Mouse (Mus musculus) kidney, postnatal 4 days (tissue): ENCODE data around the gene Retreg3.

Source experiments
- DNase-seq, 2 experiments: peaks; one replicate each; pipeline ENCODE4 v3.0.0; 2021; ENCODE audit warnings: mixed read lengths in 2 of 2

Gene Retreg3

DNA sequence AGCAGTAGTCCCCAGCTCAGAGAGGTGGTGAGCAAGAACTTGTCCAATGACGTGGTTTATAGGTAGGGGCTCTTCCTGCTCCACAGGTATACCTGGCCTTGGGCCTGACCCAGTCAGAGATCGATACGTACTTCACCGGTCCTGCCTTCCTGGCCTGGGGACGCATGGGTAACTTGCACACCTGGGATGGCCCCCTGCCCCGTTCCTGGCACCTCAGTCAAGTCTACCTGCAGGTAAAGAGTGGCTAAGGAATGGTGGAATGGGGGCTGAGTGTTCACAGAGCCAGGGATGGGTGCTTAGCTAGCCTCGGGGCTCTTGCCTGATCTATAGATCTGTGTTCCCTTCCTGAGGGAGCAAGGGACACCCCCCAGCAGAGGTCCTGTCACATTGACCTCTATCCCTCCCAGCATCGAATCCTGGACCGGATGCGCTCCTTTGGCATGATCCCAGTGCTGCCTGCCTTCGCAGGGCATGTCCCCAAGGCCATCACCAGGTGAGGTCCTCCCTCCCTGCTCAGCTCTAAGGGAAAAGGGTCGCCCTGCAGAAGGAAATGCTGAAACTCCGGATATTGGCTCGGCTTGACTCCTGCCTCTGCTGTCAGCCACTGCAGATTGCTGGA, 47.8 kb downstream of the Retreg3 start:
- DNase-seq: no peak

DNA sequence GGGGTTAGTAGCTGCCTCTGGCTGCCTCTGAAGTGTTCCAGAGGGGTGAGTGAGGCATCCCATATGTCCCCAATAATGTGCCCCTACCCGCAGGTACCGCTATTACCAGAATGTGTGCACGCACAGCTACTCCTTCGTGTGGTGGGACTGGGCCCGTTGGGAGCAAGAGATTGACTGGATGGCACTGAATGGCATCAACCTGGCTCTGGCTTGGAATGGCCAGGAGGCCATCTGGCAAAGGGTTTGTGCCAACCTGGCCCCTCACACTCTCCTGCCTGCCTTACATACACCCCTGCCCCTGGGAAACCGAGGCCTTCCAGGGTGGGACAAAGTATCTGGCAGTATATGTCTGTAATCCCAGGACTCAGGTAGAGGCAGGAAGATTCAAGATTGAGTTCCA, 48.7 kb downstream of the Retreg3 start:
- no peak for DNase-seq

DNA sequence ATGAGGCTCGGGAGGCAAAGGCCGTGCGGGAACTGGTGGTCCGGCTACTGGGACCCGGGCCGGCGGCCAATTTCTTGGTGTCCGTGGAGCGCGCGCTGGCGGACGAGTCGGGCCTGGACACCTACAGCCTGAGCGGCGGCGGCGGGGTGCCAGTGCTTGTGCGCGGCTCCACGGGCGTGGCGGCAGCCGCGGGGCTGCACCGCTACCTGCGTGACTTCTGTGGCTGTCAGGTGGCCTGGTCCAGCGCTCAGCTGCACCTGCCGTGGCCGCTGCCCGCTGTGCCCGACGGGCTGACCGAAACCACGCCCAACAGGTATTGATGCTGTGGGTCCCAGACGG, 49.5 kb downstream of the Retreg3 start:
- DNase-seq: no peak

DNA sequence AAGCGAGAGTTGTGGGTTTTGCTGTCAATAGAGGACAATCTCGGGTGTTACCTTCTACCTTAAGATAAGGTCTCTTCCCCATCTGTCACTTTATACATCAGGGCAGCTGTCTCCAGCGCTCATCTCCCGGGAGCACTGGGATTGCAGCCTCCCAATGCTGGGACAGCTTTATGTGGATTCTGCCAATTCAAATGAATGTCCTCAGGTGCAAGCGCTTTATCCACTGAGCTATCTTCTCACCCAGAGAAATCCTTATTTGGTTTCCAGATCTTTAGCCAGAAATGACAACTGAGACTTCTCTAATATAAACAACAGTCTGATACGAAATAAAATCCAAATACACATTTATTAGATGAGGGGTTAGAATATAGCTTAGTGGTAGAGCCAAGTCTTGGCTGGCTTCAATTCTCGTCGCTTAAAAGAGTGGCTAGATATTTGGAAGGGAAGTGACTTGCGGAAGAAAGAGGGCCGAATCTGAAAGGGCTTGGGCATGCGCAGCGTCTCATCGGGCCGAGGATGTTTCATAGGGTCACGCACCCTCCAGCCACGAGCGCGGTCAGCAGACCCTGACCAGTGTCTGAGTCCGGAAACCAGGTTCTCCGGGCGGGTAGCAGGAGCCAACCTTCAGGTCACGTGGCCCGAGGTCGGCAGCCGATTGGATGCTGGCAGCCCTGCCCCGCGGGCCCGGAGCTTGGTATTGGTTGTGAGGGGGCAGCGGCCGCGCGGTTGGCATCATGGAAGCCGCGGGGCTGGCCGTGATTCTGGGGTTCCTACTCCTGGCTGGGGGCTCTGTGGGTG, 50.1 kb downstream of the Retreg3 start, which contains the start of gene Naglu:
Gene Naglu (plus strand): TSS at position 622 of the 798 bp plus-strand sequence.
- peak; percentile 96 to 98 for DNase-seq

DNA sequence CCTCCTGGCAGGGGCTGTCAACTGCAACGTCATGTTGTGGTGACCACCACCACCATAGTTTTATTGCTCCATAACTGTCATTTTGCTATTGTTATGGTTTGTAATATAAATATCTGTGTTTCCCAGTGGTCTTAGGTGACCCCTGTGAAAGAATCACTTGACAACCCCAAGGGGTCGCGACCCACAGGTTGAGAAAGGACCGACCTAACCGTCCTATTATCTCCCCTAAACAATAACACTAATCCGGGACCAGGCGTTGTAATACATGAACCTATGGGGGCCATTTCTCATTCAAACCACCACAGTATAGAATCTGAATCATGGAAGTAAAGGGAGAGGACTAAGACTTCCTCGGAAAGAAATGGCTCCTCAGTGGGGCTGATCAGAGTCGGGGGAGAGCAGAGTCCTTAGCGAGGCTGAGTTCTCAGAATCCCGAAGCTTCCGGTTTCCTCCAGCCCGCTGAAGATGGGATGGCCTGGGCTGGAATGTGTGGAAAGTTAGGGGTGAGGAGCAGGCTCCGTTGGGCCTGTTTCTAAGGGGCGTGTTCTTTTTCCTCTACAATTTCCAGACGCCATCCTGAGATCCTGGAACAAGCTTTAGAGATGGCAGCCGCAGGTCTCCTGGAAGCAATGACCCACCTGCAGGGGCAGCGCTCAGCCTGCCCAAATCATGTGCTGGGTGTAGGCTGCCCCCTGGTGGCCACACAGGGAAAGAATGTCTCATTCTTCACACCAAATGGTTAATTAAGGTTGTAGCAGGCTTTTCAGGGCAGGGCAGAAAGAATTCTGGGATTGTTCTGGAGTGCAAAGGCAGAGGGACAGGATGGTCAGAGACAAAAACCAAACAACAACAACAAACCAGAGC, 52.9 kb downstream of the Retreg3 start:
- peak; percentile 93 to 94 for DNase-seq

DNA sequence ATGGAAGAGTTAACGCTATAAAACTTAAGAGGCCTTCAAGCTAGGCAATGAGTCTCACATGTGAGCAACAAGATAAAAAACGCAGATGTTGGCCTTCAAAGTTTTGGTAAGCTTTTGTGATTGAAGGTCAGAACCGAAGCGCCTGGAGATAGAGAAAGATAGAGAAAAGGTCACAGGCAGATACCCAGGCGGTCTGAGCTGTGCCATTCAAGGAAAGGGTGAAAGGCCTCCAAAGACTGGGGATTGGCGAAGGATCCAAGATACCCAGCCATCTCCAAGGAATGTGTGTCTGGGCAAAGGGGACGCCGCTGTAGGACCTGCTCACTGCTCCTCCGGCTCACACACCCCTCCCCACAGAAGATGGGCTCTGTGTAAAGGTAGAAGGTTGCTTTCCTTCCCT, 54.7 kb downstream of the Retreg3 start:
- DNase-seq: no peak

DNA sequence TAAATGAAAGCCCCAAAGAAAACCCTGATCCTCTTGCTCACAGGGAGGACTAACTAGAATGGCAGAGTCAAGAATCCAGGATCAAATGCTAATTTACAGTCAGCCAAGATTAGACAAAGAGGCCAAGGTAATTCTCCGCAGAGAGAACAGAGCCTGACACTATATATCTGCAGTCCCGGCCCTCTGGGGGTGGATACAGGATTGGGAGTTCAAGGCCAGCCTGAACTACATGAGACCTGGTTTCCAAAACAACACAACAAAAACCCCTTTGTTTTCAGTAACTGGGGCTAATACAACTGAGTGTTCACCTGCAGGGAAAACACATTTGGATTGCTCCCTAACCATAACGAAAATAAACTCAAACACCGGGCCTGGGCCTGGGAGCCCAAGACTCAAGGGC, 55.2 kb downstream of the Retreg3 start:
- DNase-seq: no peak

DNA sequence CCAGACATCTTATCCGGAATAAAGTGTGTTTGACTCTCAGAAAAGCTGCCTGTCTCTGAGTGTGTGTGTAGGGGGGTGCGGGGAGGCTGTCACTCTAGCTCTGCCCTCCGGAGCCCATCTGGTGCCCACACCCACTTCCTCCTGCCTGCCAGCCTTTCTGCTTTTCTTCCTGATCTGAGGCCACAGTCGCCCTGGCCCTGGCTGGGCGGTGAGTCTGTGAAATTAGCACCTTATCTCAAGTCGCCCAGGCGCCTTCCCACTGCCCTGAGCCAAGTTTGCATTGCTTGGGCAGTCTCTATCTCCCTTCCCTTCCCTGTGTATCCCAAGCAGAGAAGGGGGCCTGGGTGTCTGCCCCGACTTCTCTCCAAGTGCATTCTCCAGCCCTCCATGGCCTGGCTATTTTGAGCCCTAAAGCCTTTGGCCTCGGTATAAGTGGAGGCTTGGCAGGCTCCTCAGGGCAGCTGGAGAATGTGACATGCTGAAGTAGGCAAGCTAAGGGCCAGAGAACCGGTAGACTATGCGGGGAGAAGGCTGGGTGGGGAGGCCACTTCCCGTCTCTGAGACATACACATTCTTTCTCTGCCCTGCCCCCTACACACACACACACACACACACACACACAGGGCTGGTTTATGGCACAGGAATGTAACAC, 55.9 kb downstream of the Retreg3 start:
- peak; percentile 67 to 78 for DNase-seq

DNA sequence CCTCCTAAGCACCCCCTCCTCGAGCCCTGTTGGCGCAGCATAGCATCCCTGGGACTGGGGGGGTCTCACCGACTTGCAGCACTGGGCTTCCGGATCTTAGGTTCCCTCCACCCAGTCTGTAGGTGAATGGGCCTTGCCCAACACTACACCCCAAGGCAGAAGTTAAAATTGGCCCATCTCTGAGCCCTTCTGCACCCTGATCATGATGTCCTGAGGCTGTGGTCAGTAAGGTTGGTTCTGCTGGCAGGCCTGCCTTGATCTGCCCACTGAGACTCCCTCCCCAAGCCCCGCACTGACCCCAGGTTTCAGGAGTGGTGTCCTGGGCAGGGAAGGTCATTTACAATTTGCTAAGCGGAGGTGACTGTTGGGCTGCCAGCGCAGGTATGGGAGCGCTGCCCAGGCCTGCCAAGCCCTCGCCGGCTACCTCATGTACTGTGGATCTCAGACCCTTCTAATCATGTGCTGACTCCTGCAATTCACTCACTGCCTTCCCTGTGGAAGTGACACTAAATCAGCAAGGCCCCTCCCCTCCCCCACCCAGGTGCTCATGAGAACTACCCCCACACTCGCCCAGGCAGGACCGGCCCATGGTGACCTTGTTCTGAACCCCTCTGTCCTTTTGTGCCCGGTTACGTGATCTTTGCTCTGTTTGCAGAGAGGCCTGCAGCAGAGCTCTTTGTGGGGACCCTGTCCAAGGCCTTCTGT, 56.6 kb downstream of the Retreg3 start:
- peak in 1 of 2 experiments; percentile 34 for DNase-seq

DNA sequence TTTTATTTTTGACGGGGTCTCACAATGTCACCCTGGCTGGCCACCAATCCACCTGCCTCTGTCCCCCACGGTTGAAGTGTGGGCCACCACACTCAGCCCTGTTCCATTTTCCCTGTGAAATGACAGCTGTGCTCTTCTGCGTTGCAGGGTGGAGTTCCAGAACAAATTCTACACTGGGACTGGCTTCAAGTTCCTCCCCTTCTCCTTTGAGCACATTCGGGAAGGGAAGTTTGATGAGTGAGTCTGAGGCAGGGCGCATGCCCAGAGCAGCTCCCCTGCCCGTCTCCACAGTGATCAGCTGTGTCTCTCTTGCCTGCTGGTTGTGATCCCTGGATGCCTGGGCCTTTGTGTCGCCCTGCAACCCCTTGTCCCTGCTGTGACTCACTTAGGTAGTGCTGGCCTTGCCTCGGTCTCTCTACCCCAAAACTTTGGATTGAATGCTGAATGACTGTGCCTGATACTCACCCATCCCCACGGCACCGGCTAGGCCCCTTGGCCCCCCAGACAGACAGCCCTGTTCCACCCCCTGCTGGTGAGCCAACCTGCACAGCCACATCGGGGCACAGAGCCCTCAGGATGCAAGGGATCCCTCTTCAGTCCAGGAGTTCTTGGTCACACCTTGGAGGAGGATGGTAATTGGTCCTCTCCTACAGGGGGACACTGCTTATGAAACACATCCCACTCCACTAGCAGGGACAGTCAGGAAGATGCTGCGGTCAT, 57.4 kb downstream of the Retreg3 start:
- peak in 1 of 2 experiments; percentile 27 for DNase-seq

DNA sequence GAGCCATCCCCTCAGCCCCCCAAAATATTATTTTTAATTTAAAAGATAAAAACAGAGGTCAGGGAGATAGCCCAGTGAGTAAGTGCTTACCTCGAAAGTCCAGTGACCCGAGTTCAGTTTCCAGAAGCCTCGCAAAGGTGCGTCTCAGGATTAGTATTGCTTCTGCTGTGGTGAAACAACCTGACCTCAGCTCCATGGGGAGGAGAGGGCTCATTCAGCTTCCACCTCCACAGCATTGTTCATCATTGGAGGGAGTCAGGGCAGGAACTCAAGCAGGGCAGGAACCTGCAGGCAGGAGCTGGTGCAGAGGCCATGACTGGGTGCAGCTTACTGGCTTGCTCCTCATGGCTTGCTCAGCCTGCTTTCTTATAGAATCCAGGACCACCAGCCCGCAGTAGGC, 58.6 kb downstream of the Retreg3 start:
- DNase-seq: no peak

DNA sequence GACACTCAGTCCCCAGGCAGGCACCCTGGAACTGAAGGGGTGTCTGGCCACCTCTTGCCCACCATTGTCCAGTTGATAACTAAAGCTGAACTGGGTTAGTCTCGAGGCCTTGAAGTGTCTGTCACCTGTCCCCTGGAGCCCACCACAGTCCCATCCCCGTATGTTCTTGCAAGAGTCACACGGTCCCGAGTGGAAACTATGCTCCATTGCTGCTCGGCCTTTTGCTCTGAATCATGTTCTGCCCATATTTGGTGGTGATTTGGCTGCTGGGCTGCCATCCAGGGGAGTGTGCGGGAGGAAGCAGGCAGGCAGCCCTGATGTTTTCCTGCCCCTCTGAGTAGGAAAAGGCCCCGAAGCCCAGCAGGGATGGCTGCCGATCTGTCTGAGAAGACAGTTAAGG, 59.6 kb downstream of the Retreg3 start:
- peak; percentile 76 to 85 for DNase-seq

DNA sequence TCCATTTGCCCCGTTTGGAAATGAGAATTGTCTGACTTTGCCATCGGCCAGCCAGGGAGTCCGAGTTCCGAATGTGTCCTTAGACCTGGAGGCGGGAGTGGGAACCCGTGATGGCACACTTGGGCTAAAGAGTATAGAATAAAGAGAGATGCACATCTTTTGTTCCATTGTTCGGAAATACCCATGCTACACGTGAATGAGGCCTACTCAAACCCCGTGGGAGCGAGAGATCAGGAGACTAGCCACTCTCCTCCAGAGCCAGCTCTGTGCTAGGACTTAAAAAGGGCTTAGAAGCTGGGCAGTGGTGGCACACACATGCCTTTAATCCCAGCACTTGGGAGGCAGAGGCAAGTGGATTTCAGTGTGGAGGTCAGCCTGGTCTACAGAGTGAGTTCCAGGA, 60.2 kb downstream of the Retreg3 start:
- no peak for DNase-seq

DNA sequence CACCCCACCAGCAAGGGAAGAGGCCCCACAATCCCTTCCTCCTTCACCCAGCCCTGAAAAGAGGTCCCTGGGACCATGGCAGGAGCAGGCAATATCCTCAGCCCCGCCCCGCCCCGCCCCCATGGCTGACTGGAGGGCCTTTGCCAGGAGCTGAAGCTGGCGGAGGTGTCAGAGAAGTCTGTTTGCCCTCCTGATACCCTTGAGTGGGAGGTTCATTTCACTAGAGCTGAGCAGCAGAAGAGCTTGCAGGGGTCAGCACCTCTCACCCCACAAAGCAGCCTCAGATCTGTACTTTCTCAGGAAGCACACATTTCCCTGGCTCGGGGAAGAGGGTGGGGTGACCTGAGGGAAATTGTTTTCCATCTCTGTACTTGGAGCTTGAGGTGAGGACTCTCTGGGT, 61.0 kb downstream of the Retreg3 start:
- peak in 1 of 2 experiments; percentile 21 for DNase-seq

DNA sequence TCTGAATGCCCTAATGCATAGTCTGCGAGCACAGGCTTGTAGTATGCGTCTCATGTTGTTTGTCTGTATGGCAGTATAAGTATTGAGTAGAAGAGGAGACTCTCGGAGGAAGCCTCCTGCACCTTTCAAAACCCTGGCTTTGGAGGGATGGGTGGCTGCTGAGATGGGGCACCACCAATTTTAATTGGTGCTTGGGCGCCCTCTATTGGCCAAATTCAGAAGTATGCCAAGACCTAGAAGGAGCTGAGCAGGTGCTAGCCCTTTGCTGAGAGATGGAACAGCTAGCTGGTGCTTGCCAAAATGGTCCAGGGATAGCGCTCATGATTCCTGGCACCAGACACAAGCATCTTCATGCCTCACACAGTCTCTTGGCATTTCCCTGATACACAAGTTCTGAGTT, 61.8 kb downstream of the Retreg3 start:
- DNase-seq: peak; percentile 91 to 92

DNA sequence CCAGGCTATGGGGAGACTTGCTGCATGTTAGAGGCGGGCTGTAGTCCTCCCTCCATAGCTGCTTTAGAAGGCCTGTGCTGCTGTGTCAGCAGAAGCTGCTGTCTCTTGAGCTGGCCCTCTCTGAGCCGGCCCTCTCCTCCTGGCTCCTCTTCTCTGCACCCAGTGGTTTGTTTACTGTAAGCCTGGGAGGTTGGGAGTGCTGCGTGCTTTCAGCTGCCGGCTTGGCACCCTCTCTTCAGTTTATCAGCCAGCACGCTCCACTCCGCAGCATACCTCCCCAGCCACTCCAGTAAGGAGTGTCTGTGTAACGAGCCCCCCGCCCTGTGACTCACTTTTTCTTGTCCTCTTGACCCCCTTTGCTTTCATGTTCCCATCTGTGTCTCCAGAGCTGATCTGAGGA, 62.8 kb downstream of the Retreg3 start:
- DNase-seq: peak; percentile 34 to 55

DNA sequence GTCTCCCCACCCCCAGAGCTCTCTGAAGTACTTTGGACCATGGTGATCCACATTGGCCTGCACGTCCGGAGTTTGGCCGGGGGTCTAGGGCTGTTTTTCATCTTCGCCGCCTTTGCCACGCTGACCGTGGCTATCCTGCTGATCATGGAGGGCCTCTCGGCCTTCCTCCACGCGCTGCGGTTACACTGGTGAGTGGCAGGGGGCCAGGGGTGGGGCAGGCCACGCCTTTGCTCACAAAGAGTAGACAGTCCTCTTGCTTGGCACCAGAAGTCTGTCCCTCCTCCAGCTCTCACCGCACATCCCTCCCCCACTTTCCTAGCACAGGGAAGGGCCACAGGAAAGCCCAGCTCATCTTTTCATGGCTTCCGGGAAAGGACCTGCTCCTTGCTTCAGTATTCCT, 64.3 kb downstream of the Retreg3 start:
- no peak for DNase-seq

DNA sequence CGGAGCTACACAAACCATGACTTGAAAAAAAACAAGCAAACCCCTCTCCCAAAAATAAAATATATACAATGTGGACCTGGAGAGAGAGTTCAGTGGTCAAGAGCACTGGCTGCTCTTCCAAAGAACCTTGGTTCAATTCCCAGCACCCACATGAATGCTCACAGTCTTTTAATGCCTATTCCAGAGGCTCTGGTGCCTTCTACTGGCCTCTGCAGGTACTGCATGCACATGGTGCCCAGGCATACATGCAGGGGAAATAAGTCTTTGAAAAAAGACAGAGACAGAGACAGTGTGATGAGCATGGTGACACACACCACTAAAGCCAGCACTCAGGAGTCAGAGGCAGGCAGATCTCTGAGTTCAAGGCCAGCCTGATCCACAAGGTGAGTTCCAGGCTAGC, 65.7 kb downstream of the Retreg3 start:
- DNase-seq: no peak

DNA sequence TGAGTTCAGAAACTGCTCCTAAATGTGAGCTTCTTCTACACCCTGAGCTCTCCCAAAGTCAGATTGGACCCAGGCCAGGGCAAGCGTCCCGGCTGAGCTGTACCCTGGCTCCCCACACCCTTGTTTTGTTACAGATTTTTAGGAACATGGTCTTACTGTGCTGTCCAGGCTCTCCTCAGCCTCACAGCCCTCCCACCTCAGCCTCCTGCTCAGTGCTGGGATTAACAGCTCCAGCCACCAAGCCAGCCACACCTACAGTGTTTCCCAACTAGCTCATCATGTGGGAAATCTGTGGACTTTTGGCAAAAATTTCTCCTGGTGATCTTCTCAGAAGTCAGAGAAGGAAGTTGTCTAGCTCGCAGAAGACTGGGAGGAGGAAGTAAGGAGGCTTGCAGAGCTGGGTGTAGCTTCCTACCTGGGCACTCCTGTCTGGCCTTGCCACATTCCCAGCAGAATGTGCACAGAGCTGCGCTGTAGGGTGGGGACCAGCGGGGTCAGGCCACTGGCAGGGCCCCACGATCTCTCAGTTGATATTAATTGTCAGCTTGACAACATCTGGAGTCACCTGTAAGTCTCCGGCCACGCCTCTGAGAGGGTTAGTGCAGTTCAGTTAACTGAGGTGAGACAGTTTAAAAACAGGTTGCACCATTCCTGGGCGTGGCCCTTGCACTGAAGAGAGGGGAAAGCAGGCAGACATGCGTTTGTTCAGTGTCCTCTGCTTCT, 66.8 kb downstream of the Retreg3 start:
- no peak for DNase-seq

DNA sequence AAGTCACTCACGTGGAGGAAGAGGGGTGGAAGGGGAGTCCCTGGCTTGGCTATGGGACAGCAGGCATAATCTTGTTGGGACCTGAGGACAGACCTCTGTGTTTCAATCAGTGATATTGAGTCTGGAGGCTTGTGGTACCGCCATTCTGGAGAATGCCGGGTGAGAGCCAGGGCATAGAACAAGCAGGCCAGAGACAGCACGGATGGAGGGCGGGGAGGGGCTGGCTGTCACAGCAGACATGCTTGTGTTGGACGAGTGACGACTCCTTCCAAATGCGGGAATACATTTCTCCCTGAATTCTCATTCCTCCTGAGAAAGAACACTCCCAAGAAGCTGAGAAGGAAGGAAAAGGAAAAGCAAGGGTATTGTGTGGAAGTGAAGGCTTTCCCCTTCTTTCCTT, 68.1 kb downstream of the Retreg3 start:
- DNase-seq: no peak

DNA sequence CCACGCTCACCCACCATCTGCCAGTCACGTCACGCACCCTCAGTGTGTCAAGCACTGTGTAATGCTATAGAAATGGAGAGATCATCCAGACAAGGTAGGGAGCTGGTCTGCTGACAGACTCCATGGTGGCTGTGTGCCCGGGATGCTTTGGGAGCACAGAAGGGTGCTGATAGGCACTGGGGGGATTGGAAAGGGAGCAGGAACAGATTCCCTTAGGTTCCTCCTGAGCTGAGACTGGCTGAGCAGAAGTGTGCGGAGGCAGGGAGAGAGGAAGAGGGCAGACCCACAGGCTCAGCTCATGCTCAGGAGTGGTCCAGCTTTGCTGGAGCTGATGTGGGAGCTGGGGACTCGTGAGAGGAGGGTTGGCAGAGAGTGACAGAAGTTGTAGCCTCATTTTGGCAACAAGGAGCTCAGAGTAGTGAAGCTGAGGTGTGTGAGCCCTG, 68.6 kb downstream of the Retreg3 start:
- DNase-seq: no peak
